Mouse (Mus musculus): ENCODE data around the gene Fam78a. TPM values are rescaled to one million over a fixed set of nuclear protein-coding genes. Genes with fewer than 3 reads are reported as not detected.

Gene Fam78a
- total RNA-seq, 2 experiments from 2014 or later, result 11.7 to 14.7 TPM

GRCm38 (mm10) chr2:32103557-32103956 lies 18.9 kb upstream of the Fam78a start:
- no peak for ATAC-seq (ENCODE audit: poor library complexity, severe bottlenecking)

GRCm38 (mm10) chr2:32102944-32103343 lies 18.3 kb upstream of the Fam78a start:
- no peak for ATAC-seq (ENCODE audit: poor library complexity, severe bottlenecking)

GRCm38 (mm10) chr2:32096122-32096420 lies 11.4 kb upstream of the Fam78a start:
- ATAC-seq (ENCODE audit: poor library complexity, severe bottlenecking), result no peak

GRCm38 (mm10) chr2:32095351-32096121 lies 10.9 kb upstream of the Fam78a start, which contains the start of gene Plpp7:
TSS of gene Plpp7 (plus strand) at chr2:32095528.
- ATAC-seq (ENCODE audit: poor library complexity, severe bottlenecking), result peak; percentile 71

- ATAC-seq (ENCODE audit: poor library complexity, severe bottlenecking), result no peak
Observed at GRCm38 (mm10) chr2:32094001-32094707, 9.5 kb upstream of the Fam78a start.

GRCm38 (mm10) chr2:32091956-32092355 lies 7.3 kb upstream of the Fam78a start:
- no peak for ATAC-seq (ENCODE audit: poor library complexity, severe bottlenecking)

- ATAC-seq (ENCODE audit: poor library complexity, severe bottlenecking), result no peak
Observed at GRCm38 (mm10) chr2:32090145-32090544, 5.5 kb upstream of the Fam78a start.

- peak; percentile 77 for ATAC-seq (ENCODE audit: poor library complexity, severe bottlenecking)
Observed at GRCm38 (mm10) chr2:32089606-32090005, 4.9 kb upstream of the Fam78a start.

- no peak for ATAC-seq (ENCODE audit: poor library complexity, severe bottlenecking)
Observed at GRCm38 (mm10) chr2:32088372-32088981, 3.8 kb upstream of the Fam78a start.

- no peak for ATAC-seq (ENCODE audit: poor library complexity, severe bottlenecking)
Observed at GRCm38 (mm10) chr2:32087606-32088005, 2.9 kb upstream of the Fam78a start.

- ATAC-seq (ENCODE audit: poor library complexity, severe bottlenecking), result no peak
Observed at GRCm38 (mm10) chr2:32085231-32085630, 574 bp upstream of the Fam78a start.

GRCm38 (mm10) chr2:32084872-32085199 lies 179 bp upstream of the Fam78a start:
- 0 out of 2 replicates have a peak, but pooled peaks have one; percentile 18 for ATAC-seq (ENCODE audit: poor library complexity, severe bottlenecking)

- peak; percentile 51 for ATAC-seq (ENCODE audit: poor library complexity, severe bottlenecking)
Observed at GRCm38 (mm10) chr2:32083159-32084011, 1.3 kb downstream of the Fam78a start.

GRCm38 (mm10) chr2:32082229-32082628 lies 2.4 kb downstream of the Fam78a start:
- ATAC-seq (ENCODE audit: poor library complexity, severe bottlenecking), result no peak

GRCm38 (mm10) chr2:32081296-32081929 lies 3.2 kb downstream of the Fam78a start:
- ATAC-seq (ENCODE audit: poor library complexity, severe bottlenecking), result peak; percentile 62

- no peak for ATAC-seq (ENCODE audit: poor library complexity, severe bottlenecking)
Observed at GRCm38 (mm10) chr2:32080681-32081080, 4.0 kb downstream of the Fam78a start.

- ATAC-seq (ENCODE audit: poor library complexity, severe bottlenecking), result no peak
Observed at GRCm38 (mm10) chr2:32079191-32079725, 5.4 kb downstream of the Fam78a start.

GRCm38 (mm10) chr2:32078522-32078921 lies 6.1 kb downstream of the Fam78a start:
- ATAC-seq (ENCODE audit: poor library complexity, severe bottlenecking), result peak; percentile 56

GRCm38 (mm10) chr2:32077744-32078143 lies 6.9 kb downstream of the Fam78a start:
- ATAC-seq (ENCODE audit: poor library complexity, severe bottlenecking), result no peak

- ATAC-seq (ENCODE audit: poor library complexity, severe bottlenecking), result no peak
Observed at GRCm38 (mm10) chr2:32075368-32075767, 9.3 kb downstream of the Fam78a start.
